Mouse (Mus musculus) lung, postnatal 0 days (tissue): ENCODE measurements around the gene Alg9.

Experiments used
- CTCF ChIP-seq: IDR thresholded peaks from 2 replicates; pipeline ENCODE4 v1.5.1; 2016; ENCODE audit warnings: antibody characterized with exemption, mild to moderate bottlenecking
- EP300 ChIP-seq: IDR thresholded peaks from 2 replicates; pipeline ENCODE4 v1.6.1; 2016; ENCODE audit warnings: antibody characterized with exemption, mild to moderate bottlenecking, control low read depth

GRCm38 (mm10) chr9:50816512-50816911 is 41.7 kb downstream of the Alg9 start:
- TF ChIP-seq CTCF, result no peak
- TF ChIP-seq EP300, result no peak
